ENCODE assay signal across 14 mouse cellular contexts in genomic region chr9:116701511-116702179, GRCm38 (mm10).
DNase-seq lines count a peak whose midpoint lies in the region; ATAC-seq and TF ChIP-seq lines count a peak whose summit lies in the region.
"Had no signal": no experiment of that assay in that cellular context is flagged by ENCODE, and none has a peak within 500 bp of the region (broad histone marks: within the 10 kb centered on the region; RNA-seq: fewer than 3 reads in every experiment).

No protein-coding gene starts in this region.

- H3K27ac ChIP-seq in kidney, adult 2 months (ENCODE audit: insufficient read depth, low read depth, low read length), result no peak overlapping the region
- no peak overlapping the region for H3K27ac ChIP-seq in midbrain, postnatal 0 days (ENCODE audit: low read depth, low read length)
- H3K27ac ChIP-seq: left cerebral cortex, adult 2 months; liver, embryonic 13.5 days had no signal

- intact Hi-C loops in heart, postnatal 14 days (cut with DNase I), result no loop called here

- ATAC-seq in midbrain, postnatal 0 days (ENCODE audit: low FRiP score), result no peak

- no peaks in the 10 kb centered on the region for H3K36me3 ChIP-seq in kidney, adult 2 months (ENCODE audit: control insufficient read depth, insufficient read depth, low read length)
- H3K36me3 ChIP-seq in midbrain, postnatal 0 days (ENCODE audit: insufficient read depth, low read length), result no peaks in the 10 kb centered on the region
- H3K36me3 ChIP-seq: liver, embryonic 13.5 days had no signal

- no peak overlapping the region for H3K4me2 ChIP-seq in midbrain, postnatal 0 days (ENCODE audit: low read depth, low read length, poor library complexity, severe bottlenecking)
- H3K4me2 ChIP-seq: liver, embryonic 13.5 days had no signal

- DNase-seq in kidney, adult 2 months, result peak; percentile 2
- no peak for DNase-seq in kidney, postnatal 14 days
- peak; percentile 3 for DNase-seq in lung, postnatal 36 days
- no peak for DNase-seq in lung, postnatal 10 days
- peak; percentile 4 to 5 for DNase-seq in heart, postnatal 14 days
- DNase-seq in thymus, postnatal 10 days (ENCODE audit: low spot score in 2 of 2), result no peak
- no peak for DNase-seq in midbrain, postnatal 0 days (ENCODE audit: low spot score)
- DNase-seq in cerebellum, postnatal 25 days, result no peak
- DNase-seq: adrenal gland, adult 8-10 months; cerebellum, adult 11 months; embryo, embryonic 11 days; liver, embryonic 13.5 days had no signal

- 34% methylated on average over 11 of the region's 11 CpGs for WGBS in kidney, adult 2 months
- 83% methylated on average over 11 of the region's 11 CpGs for WGBS in midbrain, postnatal 0 days

- H3K9me3 ChIP-seq in midbrain, postnatal 0 days (ENCODE audit: low read length), result no peaks in the 10 kb centered on the region
- H3K9me3 ChIP-seq: liver, embryonic 13.5 days had no signal

- no peak overlapping the region for H3K9ac ChIP-seq in midbrain, postnatal 0 days (replicated peaks; ENCODE audit: low read length, poor library complexity, severe bottlenecking)
- H3K9ac ChIP-seq: liver, embryonic 13.5 days had no signal

- no peaks in the 10 kb centered on the region for H3K4me1 ChIP-seq in kidney, adult 2 months (ENCODE audit: control insufficient read depth, insufficient read depth, low read length)
- H3K4me1 ChIP-seq in midbrain, postnatal 0 days (ENCODE audit: insufficient read depth, low read length), result no peaks in the 10 kb centered on the region

- TF ChIP-seq CTCF in kidney, adult 2 months (conservative IDR thresholded peaks at IDR 0.05; ENCODE audit: insufficient read depth, insufficient read length, low read depth, low read length), result no peak
- TF ChIP-seq CTCF in midbrain, postnatal 0 days (IDR thresholded peaks at IDR 0.05), result no peak

- no peak overlapping the region for H3K4me3 ChIP-seq in kidney, adult 2 months (ENCODE audit: insufficient read depth, low read depth, low read length)
- no peak overlapping the region for H3K4me3 ChIP-seq in midbrain, postnatal 0 days (ENCODE audit: low read depth, low read length)
- H3K4me3 ChIP-seq: erythroblast, embryonic 14.5 days; left cerebral cortex, adult 2 months; liver, embryonic 13.5 days had no signal

- no peaks in the 10 kb centered on the region for H3K27me3 ChIP-seq in kidney, adult 2 months (replicated peaks; ENCODE audit: control insufficient read depth, insufficient read depth, low read length)
- no peaks in the 10 kb centered on the region for H3K27me3 ChIP-seq in midbrain, postnatal 0 days (ENCODE audit: insufficient read depth, low read length)
- H3K27me3 ChIP-seq: liver, embryonic 13.5 days had no signal

- TF ChIP-seq POLR2A in kidney, adult 2 months (IDR thresholded peaks at IDR 0.05; ENCODE audit: low read depth, low read length), result no peak

Comparison
In these comparisons a context has a peak if more than half of its experiments do, and no peak if none do; other contexts are left out.
1. DNase-seq: peak in kidney, adult 2 months (single experiment), lung, postnatal 36 days (single experiment) and heart, postnatal 14 days (2 of 2); none in kidney, postnatal 14 days (single experiment), lung, postnatal 10 days (single experiment), thymus, postnatal 10 days (0 of 2), midbrain, postnatal 0 days (single experiment) and cerebellum, postnatal 25 days (0 of 2).